Mouse (Mus musculus) G1E (cell line): ENCODE data around the gene Kcnc1.

Source experiments
- GATA1 ChIP-seq: IDR thresholded peaks from 2 replicates; pipeline ENCODE4 v1.6.1; 2012; ENCODE audit warnings: borderline replicate concordance, low read length, inconsistent platforms, mixed read lengths
- POLR2AphosphoS5 ChIP-seq: IDR thresholded peaks from 2 replicates; pipeline ENCODE4 v1.6.1; 2012; ENCODE audit warnings: low read depth, low read length, inconsistent platforms; ENCODE audit not compliant: insufficient replicate concordance

DNA sequence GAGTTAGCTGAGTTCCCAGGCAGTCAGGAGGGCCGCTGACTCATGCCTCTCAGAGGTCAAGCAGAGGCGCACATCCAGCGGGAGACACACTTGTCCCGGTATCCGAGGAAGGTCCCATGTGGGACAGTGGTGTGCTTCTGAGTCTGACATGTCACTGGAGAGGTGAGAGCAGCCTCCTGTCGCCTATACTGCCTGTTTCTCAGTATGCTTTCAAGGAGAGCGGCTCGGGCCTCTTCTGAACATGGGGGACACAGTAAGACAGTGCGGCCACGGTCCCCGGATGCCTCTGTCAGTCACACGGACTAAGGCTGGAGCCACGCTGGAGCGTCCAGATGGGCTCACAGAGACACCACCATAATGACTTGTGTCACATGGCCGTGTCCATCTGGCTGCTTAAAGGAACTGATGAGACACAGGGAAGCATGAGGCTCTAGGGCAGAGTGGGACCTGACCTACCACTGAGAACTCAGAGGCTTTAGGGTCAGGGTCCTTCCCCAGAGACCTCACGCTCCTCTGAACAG lies 21.9 kb downstream of the Kcnc1 start:
- TF ChIP-seq GATA1 (no peak), POLR2AphosphoS5 (no peak)
